Mouse (Mus musculus): ENCODE measurements around the gene F8. TPM values are rescaled to one million over a fixed set of nuclear protein-coding genes. Genes with fewer than 3 reads are reported as not detected.

F8 gene
- polyA plus RNA-seq (2014; fragmentation: Illumina TruSeq; extraction: RNeasy Lipid Tissue Mini Kit (QIAGEN cat#74804); ENCODE audit: low read depth, low replicate concordance) = 1.3 TPM

GRCm38 (mm10) chrX:75382195-75382771 is at the start of gene F8, which contains the start of gene Fundc2:
F8 (minus strand) TSS chrX:75382615.
Fundc2 (plus strand) TSS chrX:75382399.

DNA sequence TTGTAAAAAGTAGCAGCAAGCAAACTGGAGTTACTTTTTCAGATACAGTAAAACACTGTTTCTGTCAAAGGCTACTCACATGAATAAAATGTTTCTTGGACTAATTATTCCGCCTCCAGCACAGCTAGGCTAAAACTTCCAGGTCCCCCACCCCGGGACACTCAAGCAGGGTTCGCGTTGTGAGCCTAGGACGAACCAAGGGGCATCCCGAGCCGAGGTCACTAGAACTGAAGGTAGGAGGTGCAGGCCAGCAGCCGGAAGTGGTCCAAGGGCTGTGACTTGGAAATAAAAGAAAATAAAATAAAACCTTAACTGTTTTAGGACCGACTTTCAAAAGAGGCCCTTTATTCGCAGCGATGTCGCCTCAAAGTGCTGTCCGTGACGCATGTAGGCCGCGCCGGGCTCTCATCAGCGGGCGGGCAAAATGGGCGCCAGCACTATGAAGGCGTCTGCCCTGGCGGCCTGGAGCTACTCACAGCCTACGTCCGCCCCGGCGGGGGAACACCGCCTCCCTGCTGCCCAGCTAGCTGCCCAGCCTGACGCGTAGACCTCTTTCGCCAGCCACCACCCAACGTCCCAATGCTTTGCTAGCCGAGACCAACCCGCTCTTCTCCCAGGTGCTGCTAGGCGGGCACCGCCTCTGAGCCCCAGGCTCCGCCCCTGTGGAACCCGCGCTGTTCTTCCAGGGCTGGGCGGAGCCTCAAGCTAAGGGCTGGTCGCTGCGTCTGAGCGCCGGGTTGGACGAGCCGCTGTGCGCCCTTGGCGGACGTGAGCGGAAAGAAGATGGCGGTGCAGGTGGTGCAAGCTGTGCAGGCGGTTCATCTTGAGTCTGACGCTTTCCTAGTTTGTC is 33.7 kb upstream of the F8 start, which contains the start of the genes Cmc4, Mtcp1 and Brcc3:
Gene Cmc4 (minus strand): TSS at position 649 of the 850 bp plus-strand sequence.
Gene Mtcp1 (minus strand): TSS at position 653 of the 850 bp plus-strand sequence.
Gene Brcc3 (plus strand): TSS at position 693 of the 850 bp plus-strand sequence.

GRCm38 (mm10) chrX:75163670-75164069 is 218.7 kb downstream of the F8 start, which contains the start of gene Smim9:
Smim9 (minus strand) TSS chrX:75163770.

DNA sequence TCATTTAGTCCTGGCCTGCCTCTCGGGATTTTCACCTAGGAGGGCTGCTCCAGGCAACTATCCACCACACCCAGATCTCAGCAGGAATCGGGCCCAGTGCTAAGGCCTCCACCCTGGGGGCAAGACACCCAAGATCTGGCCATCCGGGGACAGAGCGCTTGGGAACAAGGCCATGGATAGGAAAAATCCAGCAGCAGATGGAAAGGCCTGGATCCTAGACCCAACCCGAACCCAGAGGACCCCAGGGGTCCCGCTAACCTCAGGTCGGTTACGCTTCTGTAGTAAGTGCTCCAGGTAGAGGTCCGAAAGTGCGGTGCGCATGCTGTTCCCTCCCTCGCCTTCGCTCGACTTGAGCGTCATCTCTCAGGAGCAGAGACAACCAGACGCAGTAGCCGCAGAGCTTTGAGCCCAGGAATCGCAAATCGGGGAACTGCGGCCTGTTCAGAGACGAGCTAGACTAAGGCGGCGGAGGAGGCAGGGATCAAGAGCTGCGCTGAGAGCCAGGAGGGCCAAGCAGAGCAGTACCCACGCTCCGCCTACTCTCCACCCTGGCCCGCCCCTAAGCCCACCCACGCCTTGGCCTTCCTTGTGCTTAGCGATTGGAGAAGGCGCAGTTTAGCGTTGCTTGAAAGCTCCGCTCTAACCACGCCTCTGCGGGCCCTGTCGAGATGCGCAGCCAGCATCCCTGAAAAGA is 251.8 kb downstream of the F8 start, which contains the start of gene Mpp1:
Gene Mpp1 (minus strand): TSS at position 550 of the 694 bp plus-strand sequence.

Other genes starting within 250 kb of the F8 start
- not detected for gene Smim9, start 218.8 kb downstream of the F8 start, polyA plus RNA-seq (2014; fragmentation: Illumina TruSeq; extraction: RNeasy Lipid Tissue Mini Kit (QIAGEN cat#74804); ENCODE audit: low read depth, low replicate concordance)
- gene Fundc2, start 216 bp downstream of the F8 start, polyA plus RNA-seq (2014; fragmentation: Illumina TruSeq; extraction: RNeasy Lipid Tissue Mini Kit (QIAGEN cat#74804); ENCODE audit: low read depth, low replicate concordance) = 135 TPM
- gene Cmc4, start 34.0 kb upstream of the F8 start, polyA plus RNA-seq (2014; fragmentation: Illumina TruSeq; extraction: RNeasy Lipid Tissue Mini Kit (QIAGEN cat#74804); ENCODE audit: low read depth, low replicate concordance) = 11.1 TPM
- 7.7 TPM for gene Mtcp1, start 34.0 kb upstream of the F8 start, polyA plus RNA-seq (2014; fragmentation: Illumina TruSeq; extraction: RNeasy Lipid Tissue Mini Kit (QIAGEN cat#74804); ENCODE audit: low read depth, low replicate concordance)
- 32.8 TPM for gene Brcc3, start 34.0 kb upstream of the F8 start, polyA plus RNA-seq (2014; fragmentation: Illumina TruSeq; extraction: RNeasy Lipid Tissue Mini Kit (QIAGEN cat#74804); ENCODE audit: low read depth, low replicate concordance)
- 53.0 TPM for gene Vbp1, start 131.7 kb upstream of the F8 start, polyA plus RNA-seq (2014; fragmentation: Illumina TruSeq; extraction: RNeasy Lipid Tissue Mini Kit (QIAGEN cat#74804); ENCODE audit: low read depth, low replicate concordance)
- gene Rab39b, start 195.6 kb upstream of the F8 start, polyA plus RNA-seq (2014; fragmentation: Illumina TruSeq; extraction: RNeasy Lipid Tissue Mini Kit (QIAGEN cat#74804); ENCODE audit: low read depth, low replicate concordance) = 0.42 TPM